Mouse (Mus musculus) lung, postnatal 36 days (tissue): ENCODE results near the gene Prps1.
A peak's percentile ranks its signal among the peaks of the same experiment; 100 is the strongest.
"Not testable (repeated sequence)": the region's sequence is repeated elsewhere in the genome, so short reads cannot be mapped to it uniquely, and the experiment has no call there.

Source experiments
- DNase-seq: peaks from one replicate; pipeline ENCODE4 v3.0.0; 2022; ENCODE audit warnings: mixed read lengths

The Prps1 gene

DNA sequence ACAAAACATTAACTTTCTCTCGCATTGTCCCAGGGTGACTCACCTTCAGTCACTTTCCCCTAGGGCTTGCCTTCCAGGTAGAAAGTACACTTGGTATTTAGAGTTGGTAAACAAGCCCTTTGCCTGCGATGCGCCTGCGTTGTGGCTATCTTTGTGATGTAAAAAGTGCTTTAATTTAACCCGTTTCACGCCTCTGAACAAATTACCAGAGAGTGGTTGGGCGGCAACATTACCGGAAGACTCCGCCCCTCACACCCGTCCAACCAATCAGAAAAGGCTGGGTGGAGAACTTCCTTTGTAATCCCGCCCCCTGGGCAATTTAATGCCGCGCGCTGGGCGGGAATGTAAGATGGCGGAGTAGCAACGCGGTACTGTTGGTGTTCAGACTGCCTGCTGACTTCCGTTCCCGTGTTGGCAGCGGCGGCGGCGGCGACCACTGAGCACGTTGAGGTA is at the start of gene Prps1:
TSS of gene Prps1 (plus strand) at position 335 of the 453 bp plus-strand sequence.
- DNase-seq = peak; percentile 88

DNA sequence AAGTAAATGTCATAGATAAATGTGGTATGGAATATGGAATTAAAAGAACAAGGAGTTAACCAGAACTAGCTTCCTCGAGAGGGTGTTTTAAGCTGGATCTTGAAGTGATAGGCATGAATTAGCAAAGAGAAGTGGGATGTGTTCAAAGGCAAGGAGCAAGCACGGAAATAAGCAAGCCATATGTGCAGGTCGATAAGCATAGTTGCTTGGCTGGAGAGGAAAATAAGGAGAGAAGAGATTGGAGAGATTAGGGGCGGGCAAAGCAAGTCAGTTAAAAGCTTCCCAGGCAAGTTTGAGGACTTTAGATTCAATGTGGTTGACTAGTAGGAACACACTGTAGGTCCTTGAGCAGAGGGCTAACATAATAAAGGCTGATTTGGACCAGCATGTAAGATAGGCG is 48.8 kb upstream of the Prps1 start:
- no peak for DNase-seq

DNA sequence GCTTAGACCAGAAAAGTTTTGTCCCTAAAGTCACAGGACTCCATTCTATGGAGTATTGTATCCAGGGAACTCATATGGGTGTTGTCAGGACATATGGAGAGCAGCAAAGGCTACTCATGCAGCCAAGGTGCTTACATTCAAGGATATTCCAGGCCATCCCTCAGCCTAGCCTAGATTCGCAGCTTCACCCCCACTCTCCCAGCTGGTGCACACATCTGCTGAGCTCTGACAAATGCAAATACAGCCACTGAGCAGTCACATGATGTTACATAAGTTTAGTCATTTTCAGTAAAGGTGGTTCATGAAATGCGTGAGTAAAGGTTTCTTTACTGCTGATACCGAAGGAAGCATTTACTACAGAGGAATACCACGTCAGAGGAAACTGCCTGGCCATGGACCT is 37.9 kb upstream of the Prps1 start:
- DNase-seq = no peak

DNA sequence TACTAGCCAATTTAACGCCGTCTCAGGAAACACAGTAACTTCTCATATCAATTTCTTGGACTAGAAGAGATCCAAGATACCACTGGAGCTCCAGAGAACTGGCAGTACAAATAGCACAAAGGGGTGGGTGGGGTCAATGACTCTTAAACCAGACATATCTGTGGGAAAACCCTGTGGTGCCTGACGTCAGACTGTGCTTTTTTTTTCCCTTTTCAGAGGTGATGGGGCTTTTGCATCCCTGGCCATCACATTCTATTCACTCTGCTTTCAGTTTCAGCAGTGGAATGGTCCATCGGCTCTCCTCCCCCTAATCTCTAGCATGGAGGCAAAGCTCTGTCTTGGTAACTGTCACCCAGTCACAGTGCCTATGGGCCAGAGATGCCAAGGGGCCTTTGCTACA is 29.3 kb upstream of the Prps1 start:
- DNase-seq = no peak

DNA sequence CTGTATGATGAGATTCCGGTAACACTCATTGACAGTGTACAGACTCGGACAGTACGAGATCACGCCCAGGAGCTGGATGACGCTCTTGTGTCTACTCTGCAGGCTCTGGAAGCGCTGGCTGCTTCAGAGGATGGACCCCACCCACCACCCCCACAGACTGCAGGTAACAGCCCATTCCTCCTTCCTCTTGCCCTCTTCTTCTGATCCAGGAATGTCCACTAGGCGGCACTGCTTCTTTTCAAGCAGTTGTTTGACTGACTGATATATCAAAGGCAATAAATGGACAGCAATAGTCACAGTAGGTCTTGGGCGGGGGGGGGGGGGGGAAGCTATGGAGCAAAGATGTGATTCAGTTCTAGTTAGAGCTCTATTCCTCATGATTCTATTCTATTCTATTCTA is 28.2 kb upstream of the Prps1 start:
- DNase-seq = peak; percentile 56

DNA sequence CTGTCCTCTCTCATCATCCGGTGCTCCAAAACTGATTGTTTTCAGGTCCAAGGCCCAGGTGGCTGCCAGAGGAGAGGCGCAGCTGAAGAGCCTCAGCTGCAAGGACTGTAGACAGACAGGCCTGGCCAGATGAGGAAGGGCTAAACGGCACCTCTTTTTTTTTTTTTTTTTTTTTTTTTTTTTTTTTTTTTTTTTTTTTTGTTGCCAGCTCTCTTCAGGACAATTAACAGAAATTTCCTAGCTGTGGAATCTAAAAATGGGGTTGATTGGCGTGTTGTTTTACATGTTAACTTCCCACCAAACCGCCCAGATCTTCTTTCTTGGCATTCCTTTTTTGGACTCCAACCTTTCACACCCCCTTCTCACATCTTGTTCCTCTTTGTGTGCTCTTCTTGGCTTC is 26.4 kb upstream of the Prps1 start:
- no peak for DNase-seq

DNA sequence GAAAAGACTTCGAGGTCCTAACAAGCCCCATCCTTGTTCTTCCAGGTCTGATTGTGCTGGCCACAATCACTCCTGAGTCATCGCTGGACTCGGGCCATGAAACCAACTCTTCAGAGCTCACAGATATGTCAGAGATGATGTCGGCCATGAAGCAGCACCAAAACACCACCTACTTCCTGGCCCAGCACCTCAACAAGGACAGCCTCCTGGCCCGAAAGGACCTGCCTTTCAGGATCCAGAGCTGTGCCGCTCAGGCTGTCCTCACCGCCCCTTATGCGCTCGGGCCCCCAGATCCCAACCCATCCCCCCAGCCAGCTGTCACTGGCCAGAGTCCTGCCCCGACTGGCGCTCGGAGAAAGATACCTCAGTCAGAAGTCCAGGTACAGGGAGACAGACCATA is 25.9 kb upstream of the Prps1 start:
- DNase-seq = no peak

DNA sequence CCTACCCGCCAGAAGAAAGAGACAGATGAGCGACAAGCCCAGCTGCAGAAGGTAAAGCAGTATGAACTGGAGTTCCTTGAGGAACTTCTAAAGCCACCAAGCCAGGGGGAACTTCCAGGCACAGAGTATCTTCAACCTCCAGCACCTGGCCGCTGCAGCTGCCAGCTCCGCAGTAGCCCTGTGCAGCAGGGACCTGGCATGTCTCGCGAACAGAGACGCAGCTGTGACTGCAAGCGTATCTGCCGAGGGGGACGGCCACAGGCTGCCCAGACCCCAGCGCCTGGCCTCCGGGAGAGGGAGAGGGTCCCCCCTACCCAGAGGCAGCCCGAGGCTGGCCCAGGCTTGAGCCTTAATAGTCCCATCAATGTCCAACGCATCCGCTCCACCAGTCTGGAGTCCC is 24.4 kb upstream of the Prps1 start:
- DNase-seq = no peak

DNA sequence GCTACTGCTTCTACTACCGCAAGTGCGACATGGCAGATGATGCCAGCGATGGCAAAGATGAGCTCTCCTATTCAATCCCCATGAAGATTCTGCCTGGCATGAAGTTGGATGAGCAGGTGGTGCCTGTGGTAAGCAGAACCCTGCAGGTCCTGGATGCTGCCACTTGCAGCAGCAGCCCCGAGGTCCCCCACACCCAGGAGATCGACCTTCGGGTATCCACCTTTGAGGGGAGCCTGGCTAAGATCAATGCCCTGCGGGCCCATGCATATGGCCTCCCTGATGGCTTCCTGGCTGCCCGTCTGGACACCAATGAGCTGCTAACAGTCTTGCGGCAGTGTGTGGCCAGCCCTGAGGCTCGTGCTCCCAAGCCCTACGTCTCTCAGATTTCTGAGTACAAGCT is 23.6 kb upstream of the Prps1 start:
- DNase-seq = no peak

DNA sequence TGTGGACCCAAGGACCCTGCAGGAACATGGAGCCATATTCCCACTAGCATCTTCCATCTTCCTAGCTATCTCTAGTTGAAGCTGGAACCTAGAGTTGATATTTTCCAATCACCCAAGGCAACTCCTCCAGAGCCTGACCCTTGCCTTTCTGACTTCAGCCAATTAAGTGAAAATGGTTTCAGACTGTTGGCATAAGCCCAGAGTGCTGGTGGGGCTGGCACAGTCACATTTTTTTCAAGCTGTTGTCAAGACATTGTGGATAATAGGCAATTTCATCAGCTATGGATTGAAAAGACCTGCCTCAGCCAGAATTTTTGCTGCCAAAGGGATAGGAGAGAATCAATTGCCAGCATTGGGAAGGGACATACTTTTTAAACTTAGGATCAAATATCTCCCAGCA is 18.5 kb upstream of the Prps1 start:
- no peak for DNase-seq

DNA sequence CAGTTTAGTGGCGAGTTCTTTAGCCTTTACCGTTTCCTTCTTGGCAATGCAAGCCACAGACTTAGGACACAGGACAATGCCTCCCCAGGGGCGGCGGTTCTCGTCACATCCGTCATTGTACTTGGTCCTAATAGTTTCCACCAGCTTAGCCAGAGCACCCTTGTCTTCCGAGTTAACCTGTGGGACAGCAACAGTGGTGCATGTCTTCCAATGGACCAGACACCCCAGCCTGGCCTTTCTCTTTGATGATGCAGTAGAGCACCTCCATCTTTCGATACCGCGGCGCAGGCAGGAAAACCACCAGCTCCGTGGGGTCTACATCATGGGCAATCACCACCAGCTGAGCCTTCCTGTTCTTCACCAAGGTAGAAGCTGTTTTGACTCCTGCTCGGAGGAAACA is 10.9 kb upstream of the Prps1 start:
- DNase-seq = no peak

DNA sequence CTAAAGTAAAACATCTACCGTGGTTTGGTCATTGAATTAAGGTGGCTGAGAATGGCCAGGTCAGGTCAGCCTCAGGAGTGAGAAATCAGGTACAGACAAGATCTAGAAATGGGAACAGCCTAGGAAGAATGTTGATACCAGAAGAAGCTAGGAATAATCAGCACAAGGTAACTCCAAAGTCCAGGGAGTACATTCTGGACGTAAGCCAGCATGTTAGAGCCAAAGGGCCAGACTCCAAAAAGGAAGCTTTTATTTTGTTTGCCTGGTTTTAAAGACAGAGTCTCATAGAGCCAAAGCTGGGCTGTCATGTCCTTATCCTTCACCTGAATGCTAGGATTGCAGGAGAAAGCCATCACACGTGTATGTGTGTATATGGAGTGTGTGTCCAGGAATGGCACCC is 6.3 kb upstream of the Prps1 start:
- peak; percentile 8 for DNase-seq

DNA sequence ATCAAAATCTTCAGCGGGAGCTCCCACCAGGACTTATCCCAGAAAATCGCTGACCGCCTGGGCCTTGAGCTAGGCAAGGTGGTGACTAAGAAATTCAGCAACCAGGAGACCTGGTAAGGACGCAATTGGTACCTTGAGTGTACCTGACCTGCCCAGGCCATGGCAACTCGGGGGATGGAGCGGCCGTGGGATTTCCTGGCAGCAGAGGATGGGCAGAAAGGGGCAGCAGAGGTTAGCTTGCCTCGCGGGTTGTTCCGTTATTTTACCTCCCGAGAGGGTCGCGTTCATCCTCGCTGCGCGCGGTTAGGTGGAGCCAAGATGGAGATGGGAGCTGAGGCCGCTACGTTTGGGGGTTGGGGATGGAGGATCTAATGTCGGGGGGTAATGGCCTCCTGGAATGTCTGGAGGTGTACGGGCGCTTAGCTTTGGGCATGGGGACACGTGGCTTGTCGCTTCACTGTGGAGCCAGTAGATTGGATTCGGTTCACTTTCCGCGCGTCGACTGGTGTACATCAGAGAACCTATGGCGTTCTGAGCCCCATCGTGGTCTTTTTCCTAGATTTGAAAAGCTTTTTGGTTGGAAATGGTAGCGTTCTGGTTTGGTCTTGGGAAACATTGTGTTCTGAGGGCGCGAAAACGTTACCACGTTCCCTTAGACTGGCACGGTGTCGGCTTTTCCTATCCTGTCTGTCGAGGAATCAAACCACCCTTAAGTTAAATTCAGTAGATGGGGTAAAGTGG is 508 bp downstream of the Prps1 start:
- peak; percentile 6 for DNase-seq

DNA sequence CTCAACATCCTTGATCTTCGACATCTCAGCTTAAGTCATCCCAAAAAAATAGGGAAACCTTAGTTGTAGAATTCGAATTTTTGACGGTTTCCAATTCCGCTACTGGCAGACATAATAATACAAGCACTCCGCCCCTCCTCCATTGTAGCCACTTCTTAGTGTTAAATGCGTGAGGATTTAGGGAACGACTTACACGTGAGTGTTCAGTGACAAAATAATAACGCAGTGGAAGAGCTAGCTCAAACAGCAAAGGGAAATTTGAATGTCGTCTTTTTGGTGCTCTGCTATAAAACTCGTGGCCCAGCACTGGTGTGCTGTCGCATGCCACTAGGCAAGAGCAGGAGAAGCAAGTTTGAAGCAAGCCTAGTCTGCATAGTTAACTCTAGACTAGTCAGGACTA is 1.1 kb downstream of the Prps1 start:
- no peak for DNase-seq

DNA sequence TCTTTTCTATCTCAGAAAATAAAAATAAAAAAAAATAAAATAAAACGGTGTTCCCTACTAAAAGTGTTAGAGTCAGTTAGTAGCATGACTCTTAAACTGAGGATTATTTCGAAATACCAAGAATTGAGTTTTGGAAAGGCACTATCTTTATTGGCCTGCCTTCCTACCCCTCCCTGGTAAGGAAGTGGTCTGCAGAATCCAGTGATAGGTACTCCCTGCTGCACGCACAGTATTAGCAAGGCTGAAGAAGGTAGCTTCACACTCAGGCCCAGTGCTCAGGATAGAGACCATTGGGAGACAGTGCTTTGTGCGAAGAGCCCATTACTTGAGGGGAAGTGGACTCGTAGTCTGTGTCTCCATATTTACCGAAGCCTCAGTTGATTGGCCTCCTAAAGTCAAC is 21.8 kb downstream of the Prps1 start:
- DNase-seq = no peak

DNA sequence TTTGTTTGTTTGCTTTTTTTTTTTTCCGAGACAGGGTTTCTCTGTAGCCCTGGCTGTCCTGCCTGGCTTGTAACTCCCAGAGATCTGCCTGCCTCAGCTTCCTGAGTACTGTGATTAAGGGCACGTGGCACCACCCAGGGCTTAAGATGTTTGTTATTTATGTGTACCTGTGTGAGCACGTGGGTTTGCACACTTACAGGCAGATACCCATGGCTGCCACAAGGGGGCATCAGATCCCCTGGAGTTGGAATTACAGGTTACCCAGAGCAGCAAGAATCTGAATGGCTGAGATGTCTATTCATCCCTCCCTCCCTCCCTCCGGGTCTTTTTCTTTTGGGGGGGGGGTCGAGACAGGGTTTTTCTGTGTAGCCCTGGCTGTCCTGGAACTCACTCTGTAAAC is 22.8 kb downstream of the Prps1 start:
- DNase-seq = peak; percentile 68

DNA sequence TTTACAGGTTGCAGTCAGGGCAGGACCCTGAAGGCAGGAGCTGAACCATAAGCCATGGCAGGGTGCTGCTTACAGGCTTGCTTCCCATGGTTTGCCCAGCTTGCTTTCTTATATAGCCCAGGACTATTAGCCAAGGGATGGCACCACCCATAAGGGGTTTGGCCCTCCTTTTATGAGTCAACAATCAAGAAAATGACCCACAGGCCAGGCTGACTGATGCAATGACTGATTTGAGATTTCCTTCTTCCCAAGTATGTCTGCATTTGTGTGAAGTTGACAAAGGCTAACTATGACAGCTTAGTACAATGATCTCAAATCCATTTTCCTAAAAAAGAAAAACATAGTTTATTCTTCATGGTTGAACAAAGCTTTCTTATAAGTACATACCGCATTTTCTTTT is 32.8 kb downstream of the Prps1 start:
- no peak for DNase-seq

DNA sequence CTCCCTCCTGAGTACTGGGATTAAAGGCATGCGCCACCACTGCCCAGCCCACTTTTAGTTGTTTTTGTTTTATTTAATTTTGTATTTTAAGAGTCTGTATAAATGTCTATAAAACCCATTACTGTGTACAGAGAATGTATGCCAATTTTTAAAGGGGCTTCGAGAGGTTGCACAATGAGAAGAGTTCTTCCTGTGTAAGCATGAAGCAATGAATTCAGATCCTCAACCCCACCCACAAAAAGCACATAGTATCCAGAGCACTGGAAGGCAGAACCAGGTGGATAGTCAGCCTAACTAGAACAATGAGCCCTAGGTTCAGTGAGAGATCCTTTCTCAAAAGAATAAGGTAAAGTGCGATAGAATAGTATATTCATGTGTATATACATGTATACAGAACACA is 33.8 kb downstream of the Prps1 start:
- DNase-seq = peak; percentile 50

DNA sequence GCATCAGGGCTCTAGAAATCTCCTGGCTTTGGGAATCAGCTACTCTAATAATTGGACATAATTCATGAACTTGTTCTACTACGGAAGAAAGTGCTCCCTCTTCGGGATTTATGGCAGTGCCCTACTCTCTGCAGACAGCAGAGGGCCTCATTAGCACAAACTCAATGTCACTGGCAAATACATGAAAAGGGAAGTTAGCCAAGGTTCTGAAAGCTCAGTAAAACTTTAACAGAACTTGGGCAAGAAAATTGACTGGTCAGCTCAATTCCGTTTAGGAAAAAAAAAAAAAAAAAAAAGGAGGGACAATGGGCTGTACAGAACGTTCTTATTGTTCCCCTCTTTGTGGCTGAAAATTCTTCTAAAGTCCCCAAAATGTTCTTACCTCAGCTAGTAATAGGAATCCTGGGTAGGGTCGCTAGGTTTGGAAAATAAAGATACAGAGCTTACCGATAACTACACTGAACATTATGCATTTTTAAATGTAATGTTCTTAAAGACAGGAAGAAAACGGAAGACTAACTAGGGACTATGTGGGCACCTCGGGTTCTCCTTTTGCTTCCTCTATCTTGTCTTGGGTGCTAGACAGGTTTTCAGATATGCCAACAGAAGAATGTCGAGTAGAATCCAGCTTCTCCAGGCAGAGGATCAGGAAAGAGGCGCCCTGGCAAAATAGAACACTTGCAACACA is 35.6 kb downstream of the Prps1 start:
- DNase-seq = peak; percentile 82

DNA sequence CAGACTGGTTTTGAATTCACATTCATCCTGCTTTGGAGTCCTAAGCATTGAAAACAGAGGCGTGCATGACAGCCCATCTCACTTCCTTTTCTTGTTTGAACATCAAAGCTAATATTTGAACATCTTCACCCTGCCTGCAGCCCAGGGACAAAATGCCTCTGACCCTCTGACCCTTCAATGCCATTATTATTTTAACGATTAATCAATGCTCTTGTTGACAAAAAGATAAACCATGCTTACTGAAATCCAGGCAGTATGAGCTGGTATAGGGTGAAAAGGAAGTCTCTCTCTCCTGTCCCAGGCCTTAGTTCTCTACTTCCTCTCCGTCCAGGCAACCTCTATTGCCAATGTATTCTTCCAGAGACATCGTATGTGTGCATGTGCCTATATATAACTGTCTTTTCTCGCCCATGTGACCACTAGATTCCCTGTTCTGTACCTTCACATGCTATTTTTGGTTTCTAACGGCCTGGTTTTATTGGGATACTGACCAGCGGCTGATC is 37.2 kb downstream of the Prps1 start:
- DNase-seq = no peak

DNA sequence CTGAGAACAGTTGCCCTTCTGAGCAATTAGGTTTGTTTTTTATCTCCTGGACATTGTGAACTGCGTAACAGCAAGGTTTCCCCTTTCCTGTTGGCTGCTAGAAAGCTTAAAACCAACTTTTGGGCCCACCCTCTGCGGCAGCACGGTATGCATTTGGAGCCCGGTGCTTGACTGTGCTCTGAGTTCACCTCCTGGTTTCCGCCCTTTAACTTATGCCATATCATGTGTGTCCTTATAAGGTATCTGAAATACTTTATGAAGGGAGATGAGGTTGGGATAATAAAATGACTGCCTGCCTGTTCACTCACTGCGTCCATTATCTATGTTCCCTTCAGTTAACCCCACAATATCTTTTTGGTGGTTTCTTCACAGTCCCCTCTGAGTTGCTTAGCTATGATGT is 37.8 kb downstream of the Prps1 start:
- DNase-seq = no peak

DNA sequence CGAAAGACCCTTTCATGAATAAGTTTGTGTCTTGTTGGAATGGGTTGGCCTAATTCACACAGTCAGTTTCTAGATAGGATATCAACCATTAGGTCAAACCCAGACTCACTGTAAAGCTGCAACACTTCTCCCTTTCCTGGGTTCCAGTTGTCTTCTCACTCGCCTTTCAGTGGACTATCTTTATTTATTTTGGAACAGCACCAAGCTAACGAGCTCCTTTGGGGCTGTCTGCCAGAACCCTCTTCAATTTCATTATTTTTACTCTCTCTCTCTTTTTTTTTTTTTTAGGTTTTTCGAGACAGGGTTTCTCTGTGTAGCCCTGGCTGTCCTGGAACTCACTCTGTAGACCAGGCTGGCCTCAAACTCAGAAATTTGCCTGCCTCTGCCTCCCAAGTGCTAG is 42.0 kb downstream of the Prps1 start:
- DNase-seq = not testable (repeated sequence)

DNA sequence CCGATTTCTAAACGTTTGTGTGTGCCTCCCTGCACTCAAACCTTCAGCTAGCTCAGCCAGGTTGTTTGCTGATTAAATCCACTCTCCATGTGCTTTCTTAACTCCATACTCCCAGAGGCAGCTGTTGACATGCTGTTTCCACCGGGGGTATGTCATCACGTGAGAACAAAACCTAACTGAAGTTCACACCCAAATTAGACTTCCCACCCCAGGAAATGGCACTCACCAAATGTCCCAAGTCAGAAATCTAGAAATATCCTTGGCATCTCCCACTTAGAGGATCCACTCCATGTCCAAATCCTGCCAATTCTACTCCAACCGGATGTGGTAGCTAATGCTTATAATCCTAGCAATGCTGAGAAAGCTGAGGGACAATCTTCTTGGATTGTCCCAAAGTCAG is 43.9 kb downstream of the Prps1 start:
- DNase-seq = no peak
